Mouse (Mus musculus): ENCODE data around the gene Fuca1.
A peak's percentile ranks its signal among the peaks of the same experiment; 100 is the strongest.

DNA sequence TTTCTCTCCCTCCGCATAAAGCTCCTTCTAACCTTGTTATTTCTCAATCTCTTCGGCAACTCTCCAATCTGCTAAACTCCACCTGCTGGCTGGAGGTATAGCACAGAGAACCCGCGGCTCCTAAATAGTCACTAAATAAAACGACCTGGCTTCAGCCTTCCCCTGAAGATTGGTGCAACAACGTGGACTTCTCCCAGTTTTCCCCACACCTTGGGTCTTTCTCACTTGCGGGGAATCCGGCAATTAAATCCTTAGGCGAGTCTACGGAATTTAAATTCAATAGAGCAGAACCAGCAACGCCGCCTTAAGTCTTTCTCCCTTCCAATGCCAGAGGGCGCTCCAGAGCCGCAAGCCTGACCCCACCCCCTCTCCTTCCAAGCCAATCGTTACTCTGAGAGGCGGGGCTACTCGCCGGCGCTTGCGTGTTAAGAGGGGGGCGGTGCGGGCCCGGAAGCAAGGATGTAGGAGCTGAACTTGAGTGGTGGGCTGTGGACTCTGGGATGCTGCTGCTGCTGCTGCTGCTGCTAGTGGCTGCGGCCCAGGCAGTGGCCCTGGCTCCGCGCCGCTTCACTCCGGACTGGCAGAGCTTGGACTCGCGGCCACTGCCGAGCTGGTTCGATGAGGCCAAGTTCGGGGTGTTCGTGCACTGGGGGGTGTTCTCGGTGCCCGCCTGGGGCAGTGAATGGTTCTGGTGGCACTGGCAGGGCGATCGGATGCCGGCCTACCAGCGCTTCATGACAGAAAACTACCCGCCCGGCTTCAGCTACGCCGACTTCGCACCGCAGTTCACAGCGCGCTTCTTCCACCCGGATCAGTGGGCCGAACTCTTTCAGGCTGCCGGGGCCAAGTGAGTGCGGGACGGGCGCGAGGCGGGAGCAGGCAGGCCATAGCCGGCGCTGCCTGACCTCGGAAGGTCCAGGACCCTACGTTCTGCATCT lies at the start of gene Fuca1:
- TF ChIP-seq CTCF (conservative IDR thresholded peaks at IDR 0.05; ENCODE audit: insufficient read depth, insufficient read length, low read depth, low read length) (peak; percentile 62), POLR2A (IDR thresholded peaks at IDR 0.05; ENCODE audit: low read depth, low read length) (peak; percentile 42)
